Mouse (Mus musculus): ENCODE measurements at regions not wholly inside any gene's neighbourhood (a gene's known extent, or its start where the extent isn't known, plus 50 kb on each side); places are given as distances from the start of the nearest gene placed in this dataset.
"Not testable (repeated sequence)": the region's sequence is repeated elsewhere in the genome, so short reads cannot be mapped to it uniquely, and the experiment has no call there.

GRCm38 (mm10) chr3:49636676-49637075, 120.4 kb downstream of the Pcdh18 start:
- H3K27me3 ChIP-seq (ENCODE audit: insufficient read depth, low read length) = no peaks in the 10 kb centered on the region
- no peak overlapping the region for H3K27ac ChIP-seq (ENCODE audit: low read depth)
- H3K9ac ChIP-seq (replicated peaks) = no peak overlapping the region
- H3K4me3 ChIP-seq (ENCODE audit: low read depth, low read length) = no peak overlapping the region
- no peak for TF ChIP-seq CTCF (IDR thresholded peaks at IDR 0.05; ENCODE audit: low read depth)
- TF ChIP-seq EP300 (IDR thresholded peaks at IDR 0.05; ENCODE audit: low read depth) = no peak
- H3K4me1 ChIP-seq (ENCODE audit: insufficient read depth) = no peaks in the 10 kb centered on the region
- no peak for DNase-seq
- H3K4me2 ChIP-seq (ENCODE audit: low read depth, low read length) = no peak overlapping the region
- no peaks in the 10 kb centered on the region for H3K36me3 ChIP-seq (replicated peaks; ENCODE audit: insufficient read depth, low read length)
- 52% methylated on average over 2 of the region's 2 CpGs for WGBS (ENCODE audit: insufficient replicate concordance)
- ATAC-seq = no peak
- H3K9me3 ChIP-seq (ENCODE audit: low read length) = no peaks in the 10 kb centered on the region

- Histone ChIP-seq H3K36me3 (replicated peaks; ENCODE audit: insufficient read depth, low read length) (no peaks in the 10 kb centered on the region), H3K9me3 (ENCODE audit: low read length) (no peaks in the 10 kb centered on the region), H3K4me1 (ENCODE audit: insufficient read depth) (no peaks in the 10 kb centered on the region), H3K9ac (replicated peaks) (no peak overlapping the region), H3K4me3 (ENCODE audit: low read depth, low read length) (no peak overlapping the region), H3K27ac (ENCODE audit: low read depth) (no peak overlapping the region), H3K4me2 (ENCODE audit: low read depth, low read length) (no peak overlapping the region), H3K27me3 (ENCODE audit: insufficient read depth, low read length) (no peaks in the 10 kb centered on the region)
- WGBS (ENCODE audit: insufficient replicate concordance) = 75% methylated on average over 9 of the region's 9 CpGs
- TF ChIP-seq EP300 (IDR thresholded peaks at IDR 0.05; ENCODE audit: low read depth) (no peak), CTCF (IDR thresholded peaks at IDR 0.05; ENCODE audit: low read depth) (no peak)
- DNase-seq (no peak), ATAC-seq (no peak)
Measured at GRCm38 (mm10) chr3:49592706-49593451, 164.2 kb downstream of the Pcdh18 start.

- Histone ChIP-seq H3K4me1 (ENCODE audit: insufficient read depth) (no peaks in the 10 kb centered on the region), H3K9me3 (ENCODE audit: low read length) (no peaks in the 10 kb centered on the region), H3K4me2 (ENCODE audit: low read depth, low read length) (no peak overlapping the region), H3K27ac (ENCODE audit: low read depth) (no peak overlapping the region), H3K27me3 (ENCODE audit: insufficient read depth, low read length) (no peaks in the 10 kb centered on the region), H3K9ac (replicated peaks) (no peak overlapping the region), H3K4me3 (ENCODE audit: low read depth, low read length) (no peak overlapping the region), H3K36me3 (replicated peaks; ENCODE audit: insufficient read depth, low read length) (no peaks in the 10 kb centered on the region)
- TF ChIP-seq EP300 (IDR thresholded peaks at IDR 0.05; ENCODE audit: low read depth) (no peak), CTCF (IDR thresholded peaks at IDR 0.05; ENCODE audit: low read depth) (no peak)
- DNase-seq (no peak), ATAC-seq (no peak)
- WGBS (ENCODE audit: insufficient replicate concordance) = 65% methylated on average over 2 of the region's 2 CpGs
Measured at GRCm38 (mm10) chr3:49590234-49590633, 166.9 kb downstream of the Pcdh18 start.

GRCm38 (mm10) chr3:49586531-49587168, 170.5 kb downstream of the Pcdh18 start:
- Histone ChIP-seq H3K27me3 (ENCODE audit: insufficient read depth, low read length) (no peaks in the 10 kb centered on the region), H3K4me3 (ENCODE audit: low read depth, low read length) (no peak overlapping the region), H3K9ac (replicated peaks) (no peak overlapping the region), H3K36me3 (replicated peaks; ENCODE audit: insufficient read depth, low read length) (no peaks in the 10 kb centered on the region), H3K4me1 (ENCODE audit: insufficient read depth) (no peaks in the 10 kb centered on the region), H3K27ac (ENCODE audit: low read depth) (no peak overlapping the region), H3K9me3 (ENCODE audit: low read length) (no peaks in the 10 kb centered on the region), H3K4me2 (ENCODE audit: low read depth, low read length) (no peak overlapping the region)
- ATAC-seq (no peak), DNase-seq (no peak)
- 81% methylated on average over 6 of the region's 6 CpGs for WGBS (ENCODE audit: insufficient replicate concordance)
- TF ChIP-seq EP300 (IDR thresholded peaks at IDR 0.05; ENCODE audit: low read depth) = no peak
- no peak for TF ChIP-seq CTCF (IDR thresholded peaks at IDR 0.05; ENCODE audit: low read depth)

- H3K4me2 ChIP-seq (ENCODE audit: low read depth, low read length); H3K4me3 ChIP-seq (ENCODE audit: low read depth, low read length); H3K27me3 ChIP-seq (ENCODE audit: insufficient read depth, low read length); H3K9ac ChIP-seq (replicated peaks); H3K27ac ChIP-seq (ENCODE audit: low read depth); DNase-seq; H3K36me3 ChIP-seq (replicated peaks; ENCODE audit: insufficient read depth, low read length); ATAC-seq; H3K9me3 ChIP-seq (ENCODE audit: low read length); H3K4me1 ChIP-seq (ENCODE audit: insufficient read depth): not testable (repeated sequence)
Measured at GRCm38 (mm10) chr3:49585962-49586361, 171.2 kb downstream of the Pcdh18 start.

- H3K27me3 ChIP-seq (ENCODE audit: insufficient read depth, low read length) = no peaks in the 10 kb centered on the region
- no peak for ATAC-seq
- WGBS (ENCODE audit: insufficient replicate concordance) = 78% methylated on average over 8 of the region's 8 CpGs
Measured at GRCm38 (mm10) chr3:49566769-49567729, 190.1 kb downstream of the Pcdh18 start.

More at GRCm38 (mm10) chr3:49566769-49567729, 190.1 kb downstream of the Pcdh18 start:
- no peak overlapping the region for H3K4me2 ChIP-seq (ENCODE audit: low read depth, low read length)
- no peaks in the 10 kb centered on the region for H3K4me1 ChIP-seq (ENCODE audit: insufficient read depth)
- no peak for DNase-seq
- no peaks in the 10 kb centered on the region for H3K36me3 ChIP-seq (replicated peaks; ENCODE audit: insufficient read depth, low read length)
- H3K27ac ChIP-seq (ENCODE audit: low read depth) = no peak overlapping the region
- no peak for TF ChIP-seq EP300 (IDR thresholded peaks at IDR 0.05; ENCODE audit: low read depth)
- TF ChIP-seq CTCF (IDR thresholded peaks at IDR 0.05; ENCODE audit: low read depth) = no peak
- no peak overlapping the region for H3K9ac ChIP-seq (replicated peaks)
- no peaks in the 10 kb centered on the region for H3K9me3 ChIP-seq (ENCODE audit: low read length)
- H3K4me3 ChIP-seq (ENCODE audit: low read depth, low read length) = no peak overlapping the region
